In genomic region chr3:117360528-117360927, GRCm38 (mm10) we compare ENCODE assay signal across 8 mouse cellular contexts. TPM values are rescaled to one million over a fixed set of nuclear protein-coding genes. Genes with fewer than 3 reads are reported as not detected.
DNase-seq lines count a peak whose midpoint lies in the region; ATAC-seq and TF ChIP-seq lines count a peak whose summit lies in the region.

TSS of gene Plppr4 (minus strand) at chr3:117360876.

- intact Hi-C loops in left cerebral cortex, adult 2 months (cut with DNase I): loop anchor here (1.0 to 10.0 kb wide), 2 partner anchors 74 to 454 kb away; no protein-coding TSS in a partner anchor

- H3K36me3 ChIP-seq in intestine, postnatal 0 days (ENCODE audit: control insufficient read depth, insufficient read depth): no peaks in the 10 kb centered on the region
- H3K36me3 ChIP-seq in limb, embryonic 11.5 days (ENCODE audit: control insufficient read depth, insufficient read depth, low read length): no peaks in the 10 kb centered on the region
- no peaks in the 10 kb centered on the region for H3K36me3 ChIP-seq in stomach, embryonic 14.5 days (ENCODE audit: control insufficient read depth, insufficient read depth, low read length)

- no peak for ATAC-seq in intestine, postnatal 0 days
- no peak for ATAC-seq in limb, embryonic 11.5 days (ENCODE audit: insufficient number of reproducible peaks, low FRiP score, low TSS enrichment, low read depth)
- 0 out of 2 replicates have a peak, but pooled peaks have one; percentile 24 for ATAC-seq in stomach, embryonic 14.5 days (ENCODE audit: insufficient number of reproducible peaks, insufficient read depth, low FRiP score, low read depth)
- no peak for ATAC-seq in granulocyte monocyte progenitor cell, adult 5-6 weeks (replicated peaks; ENCODE audit: poor library complexity, severe bottlenecking)

- H3K4me1 ChIP-seq in embryonic fibroblast, embryonic 13.5 days (ENCODE audit: control insufficient read depth, insufficient read depth, low read length): no peaks in the 10 kb centered on the region
- H3K4me1 ChIP-seq in intestine, postnatal 0 days (replicated peaks; ENCODE audit: control insufficient read depth, insufficient read depth, low read length): no peaks in the 10 kb centered on the region
- no peaks in the 10 kb centered on the region for H3K4me1 ChIP-seq in limb, embryonic 11.5 days (ENCODE audit: control insufficient read depth, insufficient read depth, low read length)
- H3K4me1 ChIP-seq in stomach, embryonic 14.5 days (ENCODE audit: control insufficient read depth, insufficient read depth, low read length): no peaks in the 10 kb centered on the region; the same call in 1 of the 2 replicates

- H3K9me3 ChIP-seq in intestine, postnatal 0 days (ENCODE audit: control insufficient read depth): no peaks in the 10 kb centered on the region
- H3K9me3 ChIP-seq in limb, embryonic 11.5 days (ENCODE audit: control insufficient read depth, low read length): no peaks in the 10 kb centered on the region
- no peaks in the 10 kb centered on the region for H3K9me3 ChIP-seq in stomach, embryonic 14.5 days (ENCODE audit: control insufficient read depth, low read depth, low read length)

- TF ChIP-seq POLR2A in embryonic fibroblast, embryonic 13.5 days (IDR thresholded peaks at IDR 0.05; ENCODE audit: low read depth, low read length): no peak

- no peak for DNase-seq in left cerebral cortex, adult 2 months (ENCODE audit: extremely low spot score in 1 of 2, low spot score in 2 of 2)
- DNase-seq in left cerebral cortex, adult 9 months (ENCODE audit: low spot score in 2 of 2): no peak
- no peak for DNase-seq in limb, embryonic 11.5 days (ENCODE audit: low spot score)
- no peak for DNase-seq in ovary, adult 18-20 months (ENCODE audit: low spot score)

- peak within 1 kb of the TSS; percentile 72 for H3K4me2 ChIP-seq in intestine, postnatal 0 days (replicated peaks; ENCODE audit: low read depth)
- peak within 1 kb of the TSS; percentile 51 for H3K4me2 ChIP-seq in limb, embryonic 11.5 days (ENCODE audit: low read depth, severe bottlenecking)
- H3K4me2 ChIP-seq in stomach, embryonic 14.5 days (replicated peaks; ENCODE audit: low read depth, low read length): peak within 1 kb of the TSS; percentile 73

- no peak for TF ChIP-seq CTCF in left cerebral cortex, adult 2 months (IDR thresholded peaks at IDR 0.05)
- TF ChIP-seq CTCF in embryonic fibroblast, embryonic 13.5 days (IDR thresholded peaks at IDR 0.05; ENCODE audit: borderline replicate concordance, insufficient read depth, low read length): no peak
- no peak for TF ChIP-seq CTCF in intestine, postnatal 0 days (IDR thresholded peaks at IDR 0.05; ENCODE audit: low read depth)

- peak within 1 kb of the TSS; percentile 80 for H3K4me3 ChIP-seq in left cerebral cortex, adult 2 months
- peak within 1 kb of the TSS; percentile 24 for H3K4me3 ChIP-seq in embryonic fibroblast, embryonic 13.5 days (ENCODE audit: insufficient read depth, low read length)
- H3K4me3 ChIP-seq in intestine, postnatal 0 days (ENCODE audit: low read depth, low read length): peak within 1 kb of the TSS; percentile 32
- peak within 1 kb of the TSS; percentile 34 for H3K4me3 ChIP-seq in limb, embryonic 11.5 days (ENCODE audit: low read depth, low read length)
- peak within 1 kb of the TSS; percentile 42 for H3K4me3 ChIP-seq in stomach, embryonic 14.5 days (ENCODE audit: low read depth, low read length)

- WGBS in intestine, postnatal 0 days: 45% methylated on average over 5 of the region's 5 CpGs
- WGBS in limb, embryonic 11.5 days: 41% methylated on average over 5 of the region's 5 CpGs
- WGBS in stomach, embryonic 14.5 days: 39% methylated on average over 5 of the region's 5 CpGs

- H3K9ac ChIP-seq in intestine, postnatal 0 days (ENCODE audit: low read depth, low read length): no peak within 1 kb of the TSS
- H3K9ac ChIP-seq in limb, embryonic 11.5 days (ENCODE audit: low read length): no peak within 1 kb of the TSS; the same call in 1 of the 2 replicates
- no peak within 1 kb of the TSS for H3K9ac ChIP-seq in stomach, embryonic 14.5 days (replicated peaks; ENCODE audit: low read depth, low read length)

- H3K27me3 ChIP-seq in intestine, postnatal 0 days (replicated peaks; ENCODE audit: control insufficient read depth, insufficient read depth, low read length): peaks cover 3% of the 10 kb centered on the region; the same call in 1 of the 2 replicates
- peaks cover 6% of the 10 kb centered on the region; the same call in 1 of the 2 replicates for H3K27me3 ChIP-seq in limb, embryonic 11.5 days (ENCODE audit: control insufficient read depth, insufficient read depth, low read length)
- no peaks in the 10 kb centered on the region for H3K27me3 ChIP-seq in stomach, embryonic 14.5 days (ENCODE audit: control insufficient read depth, insufficient read depth, low read length)

- peak within 1 kb of the TSS; percentile 99 for H3K27ac ChIP-seq in left cerebral cortex, adult 2 months
- no peak within 1 kb of the TSS for H3K27ac ChIP-seq in embryonic fibroblast, embryonic 13.5 days (ENCODE audit: insufficient read depth, low read length)
- H3K27ac ChIP-seq in intestine, postnatal 0 days (ENCODE audit: low read depth, low read length): no peak within 1 kb of the TSS
- no peak within 1 kb of the TSS for H3K27ac ChIP-seq in limb, embryonic 11.5 days (replicated peaks; ENCODE audit: low read depth, low read length)
- H3K27ac ChIP-seq in stomach, embryonic 14.5 days (ENCODE audit: low read length): no peak within 1 kb of the TSS

RNA-seq across cellular contexts. Expression of gene Plppr4, which starts in this region (rescaled TPM):
- 100 to 1,000 TPM; 180 to 196 TPM for total RNA-seq in left cerebral cortex, adult 2 months (2021)
- 0.35 TPM in 1 of 2 replicates, not detected in the other for polyA plus RNA-seq in embryonic fibroblast, embryonic 13.5 days (2011; ENCODE audit: insufficient read length, low read depth, missing spikeins)
- 0.40 and 0.54 TPM in 2 replicates for polyA plus RNA-seq in intestine, postnatal 0 days (2015; fragmentation: Nextera tagmentation; extraction: Ambion mirVana)
- 0.07 and 0.14 TPM in 2 replicates for polyA plus RNA-seq in limb, embryonic 11.5 days (2014; fragmentation: Nextera tagmentation; extraction: Ambion mirVana)
- polyA plus RNA-seq in stomach, embryonic 14.5 days (2014; fragmentation: Nextera tagmentation; extraction: Ambion mirVana): 0.54 and 0.67 TPM in 2 replicates
- total RNA-seq in granulocyte monocyte progenitor cell, adult 5-6 weeks (2014; fragmentation: Nextera tagmentation): not detected in 2 replicates
- total RNA-seq in granulocyte monocyte progenitor cell, adult 5-6 weeks (2017): not detected in 2 replicates

Comparison
In these comparisons a context has a peak if more than half of its experiments do, and no peak if none do; other contexts are left out.
1. RNA of gene Plppr4 (total RNA-seq): 180 to 196 TPM in left cerebral cortex, adult 2 months; not detected in granulocyte monocyte progenitor cell, adult 5-6 weeks; every median in the first group is over 100 times any median in the second.
2. Peak in ATAC-seq, H3K4me3 ChIP-seq and H3K4me2 ChIP-seq in stomach, embryonic 14.5 days; RNA of the gene not detected or under 1 TPM.
3. H3K4me3 ChIP-seq: peak in every context shown above with its lines; median percentile 80 in left cerebral cortex, adult 2 months; 42 in stomach, embryonic 14.5 days; 34 in limb, embryonic 11.5 days; 32 in intestine, postnatal 0 days; 24 in embryonic fibroblast, embryonic 13.5 days.
4. Peak in every context shown above with its lines, with median percentiles within 50 percentile points of each other: H3K4me2 ChIP-seq.